Mouse (Mus musculus): Measurements from ENCODE around the gene Prpf38b. TPM values are rescaled to one million over a fixed set of nuclear protein-coding genes. Genes with fewer than 3 reads are reported as not detected.

Gene Prpf38b
- total and polyA plus RNA-seq, 3 experiments: 42.6 to 177 (median 42.9) TPM

- in situ Hi-C loops (cut with MboI; ENCODE audit: low pct_ligation_motif_present, low pct_unique_long_range_greater_than_20kb, low sequenced_read_pairs): no loop called here
Observed at GRCm38 (mm10) chr3:108853266-108853665, 58.3 kb downstream of the Prpf38b start.

More at GRCm38 (mm10) chr3:108853266-108853665, 58.3 kb downstream of the Prpf38b start:
- Histone ChIP-seq H3K79me2 (replicated peaks; ENCODE audit: control insufficient read depth, extremely low read depth, insufficient read depth, poor library complexity, severe bottlenecking) (no peaks in the 10 kb centered on the region), H3K9ac (ENCODE audit: insufficient read depth, low read depth) (no peak overlapping the region), H3K27ac (ENCODE audit: insufficient read depth, low read depth) (no peak overlapping the region), H3K4me1 (ENCODE audit: control insufficient read depth in 1 of 2, insufficient read depth in 2 of 2) (peaks cover 36 to 84% of the 10 kb centered on the region in 2 experiments), H3K4me2 (ENCODE audit: insufficient read depth, low read depth, poor library complexity, severe bottlenecking) (no peak overlapping the region), H3K9me3 (replicated peaks; ENCODE audit: low read length) (no peaks in the 10 kb centered on the region), H3K36me3 (replicated peaks in 1 of 2; ENCODE audit: control insufficient read depth in 1 of 2, insufficient read depth in 1 of 2, low read length in 1 of 2) (no peaks in the 10 kb centered on the region), H3K27me3 (replicated peaks) (no peaks in the 10 kb centered on the region), H3K4me3 (replicated peaks in 1 of 3; ENCODE audit: low read depth in 2 of 3, low read length in 2 of 3, poor library complexity in 1 of 3) (no peak overlapping the region)
- DNase-seq (ENCODE audit: extremely low read depth): no peak
- no peak for TF ChIP-seq E2F4 (IDR thresholded peaks at IDR 0.05; ENCODE audit: insufficient replicate concordance, low read depth, low read length)
- no peak for TF ChIP-seq IRF4 (IDR thresholded peaks at IDR 0.05; ENCODE audit: low read depth, low read length)
- no peak for TF ChIP-seq HCFC1 (IDR thresholded peaks at IDR 0.05; ENCODE audit: low read depth, low read length)
- TF ChIP-seq MYC (IDR thresholded peaks at IDR 0.05; ENCODE audit: low read depth, low read length): no peak
- TF ChIP-seq USF2 (conservative IDR thresholded peaks at IDR 0.05; ENCODE audit: low read depth, low read length): no peak
- no peak for TF ChIP-seq ZMIZ1 (IDR thresholded peaks at IDR 0.05; ENCODE audit: low read depth, low read length)
- no peak for TF ChIP-seq MAFK (IDR thresholded peaks at IDR 0.05; ENCODE audit: insufficient replicate concordance, low read length)
- TF ChIP-seq MXI1 (IDR thresholded peaks at IDR 0.05; ENCODE audit: low read depth, low read length): no peak
- TF ChIP-seq PAX5 (IDR thresholded peaks at IDR 0.05; ENCODE audit: low read length): no peak
- no peak for TF ChIP-seq EP300 (IDR thresholded peaks at IDR 0.05; ENCODE audit: low read length)
- dilution Hi-C loops (cut with MboI; ENCODE audit: extremely low pct_ligation_motif_present, extremely low pct_unique_long_range_greater_than_20kb, low sequenced_read_pairs): no loop called here

Other genes with a start within 250 kb of the Prpf38b start
- 8.5 and 9.7 TPM in 2 replicates for gene Gpsm2, start 189.4 kb downstream of the Prpf38b start, total RNA-seq (2012; rRNA removed)
- gene Gpsm2, start 189.4 kb downstream of the Prpf38b start, total RNA-seq (2014; rRNA removed): 10.4 TPM in 2 replicates
- 7.5 and 11.2 TPM in 2 replicates for gene Gpsm2, start 189.4 kb downstream of the Prpf38b start, polyA plus RNA-seq (2012; ENCODE audit: insufficient read length, low read depth)
- not detected in 2 replicates for gene Aknad1, start 172.1 kb downstream of the Prpf38b start, total RNA-seq (2012; rRNA removed)
- not detected in 2 replicates for gene Aknad1, start 172.1 kb downstream of the Prpf38b start, total RNA-seq (2014; rRNA removed)
- gene Aknad1, start 172.1 kb downstream of the Prpf38b start, polyA plus RNA-seq (2012; ENCODE audit: insufficient read length, low read depth): not detected in 2 replicates
- 14.5 and 21.5 TPM in 2 replicates for gene Stxbp3, start 71.2 kb downstream of the Prpf38b start, total RNA-seq (2012; rRNA removed)
- 14.4 and 16.7 TPM in 2 replicates for gene Stxbp3, start 71.2 kb downstream of the Prpf38b start, total RNA-seq (2014; rRNA removed)
- 12.1 and 16.7 TPM in 2 replicates for gene Stxbp3, start 71.2 kb downstream of the Prpf38b start, polyA plus RNA-seq (2012; ENCODE audit: insufficient read length, low read depth)
- gene Fndc7, start 21.7 kb downstream of the Prpf38b start, total RNA-seq (2012; rRNA removed): 0.42 and 0.81 TPM in 2 replicates
- 1.1 TPM in 2 replicates for gene Fndc7, start 21.7 kb downstream of the Prpf38b start, total RNA-seq (2014; rRNA removed)
- gene Fndc7, start 21.7 kb downstream of the Prpf38b start, polyA plus RNA-seq (2012; ENCODE audit: insufficient read length, low read depth): 0.57 and 0.61 TPM in 2 replicates
- not detected in 2 replicates for gene Henmt1, start 28.1 kb upstream of the Prpf38b start, total RNA-seq (2012; rRNA removed)
- gene Henmt1, start 28.1 kb upstream of the Prpf38b start, total RNA-seq (2014; rRNA removed): not detected in 2 replicates
- 0.45 TPM in 1 of 2 replicates, not detected in the other for gene Henmt1, start 28.1 kb upstream of the Prpf38b start, polyA plus RNA-seq (2012; ENCODE audit: insufficient read length, low read depth)
- not detected in 2 replicates for gene Gm9857, start 28.7 kb upstream of the Prpf38b start, total RNA-seq (2012; rRNA removed)
- not detected in 2 replicates for gene Gm9857, start 28.7 kb upstream of the Prpf38b start, total RNA-seq (2014; rRNA removed)
- gene Gm9857, start 28.7 kb upstream of the Prpf38b start, polyA plus RNA-seq (2012; ENCODE audit: insufficient read length, low read depth): not detected in 2 replicates
- 2.6 and 2.8 TPM in 2 replicates for gene Fam102b, start 115.9 kb upstream of the Prpf38b start, total RNA-seq (2012; rRNA removed)
- gene Fam102b, start 115.9 kb upstream of the Prpf38b start, total RNA-seq (2014; rRNA removed): 6.2 and 7.1 TPM in 2 replicates
- 3.6 and 4.3 TPM in 2 replicates for gene Fam102b, start 115.9 kb upstream of the Prpf38b start, polyA plus RNA-seq (2012; ENCODE audit: insufficient read length, low read depth)
- gene Slc25a54, start 168.7 kb upstream of the Prpf38b start, total RNA-seq (2012; rRNA removed): not detected in 2 replicates
- not detected in 2 replicates for gene Slc25a54, start 168.7 kb upstream of the Prpf38b start, total RNA-seq (2014; rRNA removed)
- gene Slc25a54, start 168.7 kb upstream of the Prpf38b start, polyA plus RNA-seq (2012; ENCODE audit: insufficient read length, low read depth): not detected in 2 replicates
- gene Slc25a24, start 211.4 kb upstream of the Prpf38b start, total RNA-seq (2012; rRNA removed): not detected in 2 replicates
- gene Slc25a24, start 211.4 kb upstream of the Prpf38b start, total RNA-seq (2014; rRNA removed): 0.08 TPM in 1 of 2 replicates, not detected in the other
- not detected in 2 replicates for gene Slc25a24, start 211.4 kb upstream of the Prpf38b start, polyA plus RNA-seq (2012; ENCODE audit: insufficient read length, low read depth)